Mouse (Mus musculus) activated CD4-positive, CD25-positive, alpha-beta regulatory T cell, adult 4 months (primary cell): ENCODE measurements around the gene Vwa5b2. TPM values are rescaled to one million over a fixed set of nuclear protein-coding genes. Genes with fewer than 3 reads are reported as not detected.

Source experiments
- ATAC-seq: one replicate; pipeline ENCODE4 v1.8.0; 2017
- polyA plus RNA-seq, 2 experiments: library from polyadenylated mRNA; unstranded; fragments of 100-300 nt; shearing (Covaris generic); gene quantifications; one replicate each; pipeline ENCODE4 v1.2.1; 2017

Vwa5b2 gene
- under 1 TPM; 0.11 to 0.42 TPM for polyA plus RNA-seq

DNA sequence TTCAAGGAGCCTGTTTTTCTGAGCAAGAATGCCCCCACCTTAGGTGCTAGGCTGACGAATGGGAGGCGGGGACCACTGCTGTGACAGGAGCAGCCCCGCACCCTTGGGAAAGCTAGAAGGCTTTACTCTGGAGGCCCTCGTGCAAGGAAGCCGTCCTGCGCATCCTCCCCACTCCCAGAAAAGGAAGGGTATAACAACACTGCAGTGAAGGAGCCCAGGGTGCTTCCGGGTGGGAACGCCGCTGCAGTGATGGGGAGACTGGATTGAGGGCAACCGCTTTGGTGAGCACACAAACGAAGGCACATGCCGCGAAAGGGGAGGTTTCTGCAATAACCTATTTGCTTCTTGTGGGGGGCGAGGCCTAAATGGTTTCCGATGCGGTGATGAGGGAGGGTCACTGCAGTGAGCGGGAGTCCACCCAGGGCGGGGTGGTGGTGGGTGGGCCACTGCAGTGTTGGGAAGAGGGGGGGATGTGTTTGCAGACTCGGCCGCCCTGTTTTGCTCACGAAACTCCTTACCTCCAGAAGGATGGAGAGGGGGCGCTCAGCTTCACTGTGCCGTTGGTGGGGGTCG lies at the start of gene Vwa5b2:
Vwa5b2 (plus strand) TSS at position 106 of the 573 bp plus-strand sequence.
- ATAC-seq, result no peak

DNA sequence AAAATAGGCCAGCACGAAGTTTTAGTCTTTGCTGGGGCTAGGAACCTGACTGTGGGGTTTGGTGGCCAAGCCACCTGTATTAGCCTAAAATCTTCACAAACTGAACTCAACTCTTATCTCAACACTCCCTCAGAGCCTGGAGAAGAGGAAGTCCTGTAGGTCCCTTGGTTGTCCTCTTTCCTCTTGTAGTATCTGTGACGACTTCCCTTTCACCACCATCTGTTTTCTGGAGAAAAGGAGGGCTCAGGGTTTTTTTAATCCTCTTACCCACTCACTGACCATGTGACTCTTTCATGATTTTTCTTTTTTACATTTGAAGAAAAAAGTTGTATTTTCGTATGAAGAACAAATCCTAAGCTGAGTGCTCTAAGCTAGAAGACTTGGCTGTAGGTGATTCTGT lies 49.6 kb upstream of the Vwa5b2 start:
- ATAC-seq, result no peak

DNA sequence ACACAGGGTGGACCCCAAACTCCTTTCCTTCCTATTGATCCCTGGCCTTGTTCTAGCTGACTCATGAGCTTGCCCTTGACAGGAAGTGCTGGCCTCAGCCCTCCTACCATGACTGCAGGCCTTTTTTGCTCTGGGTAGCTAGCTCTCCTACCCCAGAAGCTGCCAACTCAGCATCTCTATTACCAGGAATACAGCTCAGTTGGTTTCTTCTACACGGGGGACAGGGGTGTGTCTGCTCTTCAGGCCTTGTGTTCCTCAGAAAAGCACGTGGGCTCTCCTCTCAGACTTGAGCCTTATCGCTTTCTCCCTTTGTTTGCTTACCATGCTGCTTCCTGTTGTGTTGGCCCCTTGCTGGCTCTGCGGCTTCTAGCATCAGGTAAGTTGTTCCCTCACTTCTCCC lies 48.8 kb upstream of the Vwa5b2 start:
- no peak for ATAC-seq

DNA sequence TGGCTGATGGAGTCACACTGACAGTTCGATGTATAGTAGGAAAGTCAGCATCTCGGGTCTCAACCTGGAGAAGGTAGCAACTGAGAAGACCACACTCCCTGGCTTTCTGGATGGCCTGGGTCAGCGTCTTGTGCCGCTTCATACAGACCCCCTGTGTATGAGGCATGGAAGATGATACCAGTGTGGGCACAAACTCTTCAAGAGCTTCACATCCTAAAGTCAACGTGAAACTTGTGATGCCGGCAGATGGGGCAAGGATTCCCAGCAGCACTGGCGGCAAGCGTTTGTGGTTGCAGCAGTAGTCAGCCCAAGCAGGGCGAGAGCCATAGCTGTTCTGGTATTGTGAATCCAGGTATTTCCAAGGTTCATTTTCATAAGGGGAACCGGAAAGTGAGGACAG lies 43.6 kb upstream of the Vwa5b2 start:
- no peak for ATAC-seq

DNA sequence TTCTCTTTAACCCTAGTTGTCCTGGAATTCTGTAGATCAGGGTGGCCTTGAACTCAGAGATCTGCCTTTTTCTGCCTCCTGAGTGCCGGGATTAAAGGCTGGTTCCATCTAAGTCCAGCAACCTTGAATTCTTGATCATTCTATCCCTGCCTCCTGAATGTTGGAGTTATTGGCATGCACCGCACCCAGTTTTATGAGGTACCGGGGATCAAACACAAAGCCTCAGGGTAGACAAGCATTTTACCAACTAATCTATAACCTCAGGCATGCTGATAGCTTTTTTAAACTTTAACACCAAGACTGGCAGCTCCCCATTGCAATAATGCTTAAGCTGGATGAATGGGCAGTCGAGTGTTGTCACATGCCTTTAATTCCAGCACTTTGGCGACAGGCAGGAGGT lies 41.8 kb upstream of the Vwa5b2 start:
- no peak for ATAC-seq

DNA sequence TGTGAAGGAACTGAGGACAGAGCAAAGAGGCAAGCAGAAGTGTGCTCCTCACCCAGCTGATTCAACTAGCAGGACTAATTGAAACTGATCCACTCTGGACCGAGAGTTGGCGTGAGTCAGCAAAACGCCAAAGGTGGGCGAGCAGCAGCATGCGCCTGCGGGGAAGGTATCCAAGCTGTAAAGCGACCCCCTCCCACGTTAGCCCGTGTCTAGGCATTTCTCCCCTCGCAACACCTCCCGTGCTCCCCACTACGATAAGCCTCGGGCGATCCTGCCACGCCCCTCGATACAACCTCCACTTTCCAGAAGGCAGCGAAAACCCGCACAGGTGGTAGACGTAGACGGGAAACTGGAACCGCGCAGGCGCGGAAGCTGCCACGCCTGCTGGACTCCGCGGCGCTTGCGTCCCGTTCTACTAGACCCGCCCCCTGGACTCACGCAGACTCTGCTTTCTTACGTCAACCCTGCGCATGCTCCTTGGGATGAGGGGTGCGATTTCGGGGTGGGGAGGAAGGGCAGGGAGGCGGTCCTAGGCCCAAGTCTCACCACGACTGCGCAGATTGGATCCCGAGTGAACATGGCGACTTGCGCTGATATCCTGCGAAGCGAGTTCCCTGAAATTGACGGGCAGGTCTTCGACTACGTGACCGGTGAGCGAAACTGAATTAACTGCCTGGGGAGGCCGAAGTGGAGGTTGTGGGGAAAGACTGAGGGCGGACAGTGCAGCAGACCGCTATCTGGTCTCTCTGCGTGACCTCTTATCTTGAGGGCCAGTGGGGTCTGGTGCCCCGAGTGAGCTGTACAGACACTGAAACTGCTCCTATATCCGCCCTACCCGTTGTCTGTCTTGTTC lies 40.9 kb upstream of the Vwa5b2 start, which contains the start of gene Abcf3:
Abcf3 (plus strand) TSS at position 482 of the 853 bp plus-strand sequence.
- ATAC-seq, result peak; percentile 97

DNA sequence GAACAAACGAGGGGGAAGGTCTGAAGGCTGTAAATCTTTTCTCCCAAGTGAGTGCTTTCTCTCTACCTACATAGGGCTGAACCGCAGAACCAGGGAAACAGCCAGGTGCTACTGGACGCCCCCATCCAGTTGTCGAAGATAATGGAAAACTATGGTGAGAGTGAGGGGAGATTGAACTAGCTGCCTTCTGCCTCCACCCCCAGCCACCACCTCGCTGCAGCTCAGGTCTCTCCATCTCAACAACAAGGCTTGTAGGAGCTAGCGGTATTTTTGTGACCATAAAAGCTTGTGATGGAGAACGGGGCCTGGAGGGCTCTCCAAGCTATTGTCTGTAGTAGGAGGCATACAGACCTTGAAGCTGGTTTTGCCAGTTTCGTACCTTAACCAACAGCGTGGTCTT lies 40.1 kb upstream of the Vwa5b2 start:
- ATAC-seq, result no peak

DNA sequence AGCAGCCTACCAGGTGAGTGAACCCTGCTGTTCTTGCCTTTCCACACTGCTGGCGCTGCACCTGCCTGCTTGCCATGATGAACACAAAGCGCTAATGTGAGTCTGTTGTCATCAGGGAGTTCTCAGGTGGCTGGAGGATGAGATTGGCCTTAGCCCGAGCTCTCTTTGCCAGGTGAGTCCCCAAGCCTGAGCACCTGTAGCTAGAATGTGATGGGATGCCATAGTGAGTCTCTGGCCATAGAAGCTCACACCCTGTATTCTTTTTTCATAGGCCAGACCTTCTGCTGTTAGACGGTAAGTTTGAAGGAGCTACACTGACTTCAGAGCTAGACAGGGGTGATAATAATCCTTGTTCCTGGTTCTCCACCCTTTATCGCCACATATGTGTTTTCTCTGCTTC lies 37.6 kb upstream of the Vwa5b2 start:
- no peak for ATAC-seq

DNA sequence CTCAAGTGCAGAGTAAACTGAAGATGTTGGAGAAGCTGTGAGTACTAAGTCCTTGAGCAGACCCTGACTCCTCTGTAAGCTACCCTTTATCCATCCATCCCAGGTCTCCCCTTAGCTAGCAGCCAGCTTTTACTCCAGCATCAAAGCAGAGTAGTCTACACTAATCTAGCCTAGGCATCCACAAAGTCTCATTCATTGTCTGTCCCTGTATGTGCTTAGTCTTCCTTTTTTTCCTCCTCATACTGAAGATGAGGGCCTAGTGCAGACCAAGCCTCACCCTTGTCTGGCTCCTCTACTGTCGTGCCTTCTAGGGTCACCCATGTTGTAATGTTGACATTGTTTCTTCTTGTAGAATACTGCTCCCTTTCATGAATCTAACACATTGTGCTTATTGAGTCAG lies 36.7 kb upstream of the Vwa5b2 start:
- ATAC-seq, result no peak

DNA sequence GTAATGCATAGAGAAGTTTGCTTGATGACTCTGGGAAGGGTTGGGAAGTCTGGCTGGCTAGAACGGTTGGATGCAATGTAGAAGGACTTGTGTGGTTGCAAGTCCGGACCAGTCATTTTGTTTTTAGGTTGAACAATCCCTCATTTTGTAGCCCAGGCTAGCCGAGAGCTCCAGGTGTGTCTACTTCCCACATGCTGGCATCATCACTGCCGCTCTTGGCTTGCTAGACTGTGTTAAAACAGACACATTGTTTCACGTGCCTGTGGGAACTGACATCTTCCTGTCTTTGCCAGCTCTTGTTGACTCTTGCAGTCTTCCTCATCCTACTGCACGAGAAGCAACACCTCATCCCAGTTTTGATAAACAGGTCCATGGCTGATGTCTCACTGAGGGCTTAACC lies 34.3 kb upstream of the Vwa5b2 start:
- no peak for ATAC-seq

DNA sequence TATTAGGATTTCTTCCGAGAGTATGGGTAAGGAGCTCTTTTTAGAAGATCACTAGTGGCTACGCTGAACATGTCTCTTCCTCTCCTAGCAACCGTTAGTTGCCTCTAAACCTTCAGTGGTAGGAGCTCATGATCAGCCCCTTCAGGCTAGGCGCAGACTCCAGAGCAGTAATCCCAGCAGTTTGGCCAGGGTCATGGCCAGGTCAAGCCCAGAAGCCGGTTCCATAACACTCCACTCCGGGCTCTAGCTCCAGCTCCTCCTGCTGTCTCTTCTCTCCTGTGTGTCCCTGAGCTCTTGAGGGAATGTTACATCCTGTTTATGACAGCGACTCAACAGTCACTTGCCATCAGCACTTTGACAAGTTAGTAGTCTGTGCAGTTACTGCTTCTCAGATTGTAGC lies 31.9 kb upstream of the Vwa5b2 start:
- no peak for ATAC-seq

DNA sequence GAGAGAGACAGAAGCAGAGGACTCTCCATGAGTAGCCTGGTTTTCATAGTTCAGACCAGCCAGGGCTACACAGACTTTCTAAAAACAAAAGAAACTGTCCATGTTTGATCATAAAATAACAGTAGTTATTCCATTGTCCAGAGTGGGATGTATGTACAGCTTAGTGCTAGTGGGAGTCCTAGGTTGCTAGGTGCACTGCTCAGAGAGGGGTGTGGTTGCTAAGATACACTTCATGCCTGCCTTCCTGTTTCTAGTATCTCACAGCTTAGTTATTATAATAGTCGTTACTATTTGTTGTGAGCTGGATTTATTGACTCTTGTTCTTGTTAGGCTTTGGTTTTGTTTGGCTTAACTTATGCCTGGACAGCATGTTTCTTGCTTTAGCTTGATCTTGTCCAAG lies 24.2 kb upstream of the Vwa5b2 start:
- ATAC-seq, result no peak

DNA sequence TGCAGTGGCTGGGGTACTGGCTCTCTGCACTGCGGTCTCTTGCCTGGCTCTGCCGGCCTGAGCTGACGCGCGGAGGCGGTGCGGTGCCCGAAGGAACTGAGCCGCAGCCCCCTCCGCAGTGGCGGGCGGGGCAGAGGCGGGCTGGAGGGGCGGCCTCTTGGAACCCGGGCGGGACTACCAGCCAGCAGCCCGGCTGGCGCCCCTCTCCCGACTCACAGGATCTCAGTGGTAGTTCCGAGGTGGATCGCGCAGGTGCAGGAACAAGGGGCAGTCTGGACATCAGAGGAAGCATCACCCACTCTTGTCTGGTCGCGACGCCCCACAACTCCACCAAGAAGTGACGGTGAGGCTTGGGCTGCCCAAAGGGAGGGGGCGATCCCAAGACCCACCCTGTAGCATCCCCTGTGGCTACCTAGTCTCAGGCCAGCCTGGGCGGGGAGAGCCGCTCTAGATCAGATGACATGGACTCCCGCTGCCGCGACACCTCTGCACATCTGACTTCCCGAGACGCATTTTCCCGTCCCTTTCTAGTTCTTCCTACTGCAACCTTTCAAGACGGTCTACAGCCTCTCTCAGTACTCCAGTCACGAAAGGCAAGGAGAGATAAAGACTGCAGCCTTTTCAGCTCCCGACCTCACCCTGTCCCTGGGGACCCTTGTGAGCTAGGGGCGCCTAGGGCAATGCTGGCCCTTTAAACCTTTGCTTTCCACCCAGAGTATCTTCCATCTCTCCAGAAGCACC lies 838 bp downstream of the Vwa5b2 start:
- no peak for ATAC-seq

DNA sequence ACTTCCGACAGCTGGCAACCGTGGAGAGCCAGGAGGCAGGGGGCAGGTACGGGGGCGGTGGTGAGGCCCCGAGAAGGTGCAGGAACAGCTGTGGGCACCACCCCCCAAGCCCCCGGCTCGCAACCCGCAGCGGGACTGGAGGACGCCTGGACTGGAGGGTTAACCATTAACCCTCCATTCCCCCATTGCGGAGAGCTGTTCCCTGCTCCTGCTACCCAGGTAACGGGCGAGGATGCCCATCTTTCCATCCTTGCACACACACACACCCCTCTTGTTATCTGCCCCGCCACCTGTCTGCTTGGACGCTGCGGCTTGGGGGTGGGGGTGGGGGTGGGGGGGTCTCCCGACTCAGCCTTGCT lies 1.4 kb downstream of the Vwa5b2 start:
- ATAC-seq, result no peak

DNA sequence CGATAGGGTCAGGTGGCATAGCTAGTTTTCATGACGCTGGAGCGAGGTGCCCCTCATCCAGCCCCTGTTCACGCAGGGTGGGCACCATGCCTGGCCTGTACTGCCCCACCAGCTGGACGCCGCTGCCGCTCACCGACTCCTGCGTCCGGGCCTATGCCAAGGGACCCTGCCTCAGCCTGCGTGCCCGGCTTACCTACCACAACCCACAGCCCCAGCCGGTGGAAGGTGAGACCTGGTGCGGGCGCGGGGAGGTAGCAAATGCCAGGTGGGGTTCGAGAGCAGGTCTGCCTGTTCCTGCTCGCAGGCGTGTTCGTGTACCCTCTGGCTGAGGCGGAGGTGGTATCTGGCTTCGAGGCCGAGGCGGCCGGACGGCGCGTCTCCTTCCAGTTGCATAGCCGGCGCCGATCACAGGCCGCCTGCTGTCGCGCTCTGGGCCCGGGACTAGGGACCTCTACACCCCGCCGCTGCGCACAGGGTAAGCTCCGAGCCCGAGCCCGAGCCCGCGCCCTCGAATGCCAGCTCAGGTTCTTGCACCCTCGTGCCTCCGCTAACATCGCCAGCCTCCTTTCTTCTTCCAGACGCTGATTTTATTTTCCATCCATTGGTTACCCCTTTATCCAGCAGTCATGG lies 1.9 kb downstream of the Vwa5b2 start:
- ATAC-seq, result no peak

DNA sequence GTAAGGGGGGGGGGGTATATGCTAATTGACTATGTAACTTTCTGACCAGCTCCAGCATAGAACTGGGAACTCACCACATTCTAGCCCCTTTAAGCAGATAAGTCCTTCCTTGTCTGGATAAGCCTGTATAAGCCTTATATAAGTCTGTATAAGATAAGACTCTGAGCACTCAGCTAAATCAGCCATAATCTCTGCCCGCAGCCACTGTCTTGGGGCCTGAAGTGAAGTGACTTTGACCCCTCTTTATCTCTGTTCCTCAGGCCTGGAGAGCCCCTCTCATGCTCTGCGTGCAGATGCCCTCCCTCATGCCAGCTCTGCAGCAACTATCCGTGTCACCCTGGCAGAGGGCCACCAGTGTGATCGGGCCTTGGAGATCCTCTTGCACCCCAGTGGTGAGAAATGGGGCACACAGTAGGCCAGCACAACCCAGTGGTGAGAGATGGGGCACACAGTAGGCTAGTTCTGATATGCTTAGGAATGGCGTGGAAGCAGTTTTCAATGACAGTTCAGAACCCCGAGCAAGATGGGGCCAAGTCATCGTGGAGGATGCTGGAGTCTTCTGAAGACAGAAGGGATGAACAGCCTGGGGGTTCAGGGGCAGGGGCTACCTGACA lies 5.9 kb downstream of the Vwa5b2 start:
- no peak for ATAC-seq

DNA sequence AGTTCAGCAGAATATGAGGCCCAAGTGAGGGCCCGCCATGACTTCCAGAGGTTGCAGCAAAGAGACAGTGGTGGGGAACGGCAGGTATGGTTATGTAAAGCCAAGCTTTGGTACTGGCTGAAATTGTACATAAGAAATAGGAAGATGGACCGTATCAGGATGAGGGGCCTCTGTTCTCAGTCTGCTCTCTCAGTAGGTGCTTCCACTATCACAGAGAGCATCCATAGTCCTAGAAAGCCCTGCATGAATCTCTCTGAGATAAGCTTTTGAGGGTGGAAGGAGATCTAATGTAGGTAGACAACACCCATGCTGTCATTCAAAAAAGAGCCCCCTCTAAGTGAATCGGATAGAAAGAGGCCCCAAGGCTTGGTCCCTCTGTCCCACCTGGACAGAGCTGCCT lies 6.5 kb downstream of the Vwa5b2 start:
- no peak for ATAC-seq

DNA sequence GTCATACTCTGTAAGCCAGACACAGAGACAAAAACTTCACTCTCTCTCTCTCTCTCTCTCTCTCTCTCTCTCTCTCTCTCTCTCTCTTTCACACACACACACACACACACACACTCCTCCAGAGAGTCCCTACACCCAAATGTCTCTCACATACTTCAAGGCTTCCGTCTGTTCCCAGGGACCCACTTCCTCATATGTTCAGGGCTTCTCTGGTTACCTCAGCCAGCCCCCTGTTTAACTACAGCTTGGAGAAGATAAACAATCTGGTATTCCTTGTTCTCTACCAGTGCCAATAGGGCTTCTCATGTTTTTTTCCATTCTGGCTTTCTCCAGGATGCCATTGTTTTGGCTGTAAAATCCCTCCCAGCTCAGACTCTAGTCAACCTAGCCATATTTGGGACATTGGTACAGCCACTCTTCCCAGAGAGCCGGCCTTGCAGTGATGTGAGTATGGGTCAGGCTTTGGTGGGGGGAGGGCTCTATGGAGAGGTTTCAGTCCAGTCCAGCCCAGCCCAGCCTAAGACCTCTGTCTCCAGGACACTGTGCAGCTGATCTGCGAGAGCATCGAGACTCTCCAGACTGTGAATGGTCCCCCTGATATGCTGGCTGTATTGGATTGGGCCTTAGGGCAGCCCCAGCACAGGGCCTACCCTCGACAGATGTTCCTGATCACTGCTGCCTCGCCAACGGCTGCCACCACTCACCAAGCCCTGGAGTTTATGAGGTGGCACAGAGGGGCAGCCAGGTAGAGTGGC lies 7.6 kb downstream of the Vwa5b2 start:
- no peak for ATAC-seq

DNA sequence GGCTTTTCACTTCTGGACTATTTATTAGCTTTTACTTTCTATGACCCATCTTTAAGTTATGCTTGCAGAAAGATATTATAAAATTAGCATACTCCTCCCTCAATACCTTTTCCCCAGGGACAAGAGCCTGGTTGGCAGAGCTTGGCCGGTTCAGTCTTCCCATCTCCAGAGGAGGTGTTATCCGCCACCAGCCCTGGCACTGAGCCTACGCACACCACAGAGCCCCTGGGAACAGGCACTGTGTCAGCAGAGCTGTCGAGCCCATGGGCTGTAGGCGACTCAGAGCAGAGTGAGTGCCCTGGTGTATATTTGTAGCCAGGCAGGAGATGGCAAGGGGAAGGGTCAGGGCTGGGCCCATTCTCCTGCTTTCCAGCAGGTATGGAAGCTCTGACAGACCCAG lies 11.2 kb downstream of the Vwa5b2 start:
- ATAC-seq, result no peak

DNA sequence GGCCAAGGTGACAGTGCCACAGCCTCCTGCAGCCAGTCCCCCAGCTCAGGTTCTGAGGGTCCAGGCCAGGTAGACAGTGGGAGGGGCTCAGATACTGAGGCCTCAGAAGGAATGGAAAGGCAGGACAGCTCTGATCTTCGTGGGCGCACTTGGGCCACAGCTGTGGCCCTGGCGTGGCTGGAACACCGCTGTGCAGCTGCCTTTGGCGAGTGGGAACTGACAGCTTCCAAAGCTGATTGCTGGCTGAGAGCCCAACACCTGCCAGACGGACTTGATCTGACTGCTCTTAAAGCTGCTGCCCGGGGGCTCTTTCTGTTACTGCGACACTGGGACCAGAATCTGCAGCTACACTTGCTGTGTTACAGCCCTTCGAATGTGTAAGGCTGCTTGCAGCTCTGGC lies 15.4 kb downstream of the Vwa5b2 start:
- ATAC-seq, result no peak

DNA sequence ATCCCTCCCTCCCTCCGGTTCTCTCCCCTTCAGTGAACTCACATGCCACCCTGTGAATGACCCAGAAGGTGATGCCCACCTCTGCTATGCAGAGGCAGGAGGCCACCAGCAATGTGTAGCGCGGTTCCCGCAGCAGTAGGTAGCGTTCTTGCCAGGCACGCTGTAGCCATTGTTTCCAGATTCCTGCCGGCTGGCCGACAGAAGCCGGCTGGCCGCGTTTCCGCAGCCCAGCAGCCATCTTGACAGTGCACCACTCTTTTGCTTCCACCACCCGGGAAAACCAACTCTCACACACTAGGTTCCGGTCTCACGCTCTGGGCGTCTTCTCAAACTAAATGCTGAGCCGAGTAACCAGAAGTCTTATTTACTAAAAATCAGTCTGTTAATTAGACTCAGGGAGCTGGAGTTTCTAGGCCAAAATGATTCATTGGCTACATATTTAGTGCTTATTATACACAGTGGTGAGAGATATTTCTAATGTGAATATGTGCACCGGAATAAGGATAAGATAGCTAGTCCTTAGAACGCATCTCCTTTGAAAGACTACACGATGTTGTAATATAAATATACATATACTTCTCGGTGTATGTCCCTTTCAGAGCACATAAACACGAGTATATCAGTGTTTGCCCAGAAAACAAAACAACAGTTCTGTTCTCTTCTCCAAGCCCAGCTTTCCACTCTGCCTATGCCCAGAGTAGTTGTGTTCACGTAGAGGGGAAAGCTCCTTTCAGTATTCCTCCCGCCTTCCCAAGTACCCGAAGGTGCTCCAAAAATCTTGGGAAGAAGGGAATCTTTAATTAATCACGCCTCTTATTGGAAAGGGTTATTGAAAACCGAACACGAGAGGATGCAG lies 21.5 kb downstream of the Vwa5b2 start:
- peak; percentile 66 for ATAC-seq
